Mouse (Mus musculus) cerebellum, adult 2 months (tissue): ENCODE data around the gene Slc30a5.

ENCODE experiments used
- CTCF ChIP-seq: fragments of 200-500 bp; IDR thresholded peaks from 2 replicates; pipeline ENCODE4 v1.5.1; 2011; ENCODE audit warnings: low read depth, mild to moderate bottlenecking, control low read depth, low read length, moderate library complexity, borderline replicate concordance; ENCODE audit not compliant: insufficient read depth
- POLR2A ChIP-seq: fragments of 200-500 bp; IDR thresholded peaks from 2 replicates; pipeline ENCODE4 v1.6.1; 2011; ENCODE audit warnings: low read length, control low read depth, borderline replicate concordance; ENCODE audit not compliant: insufficient read depth

- TF ChIP-seq POLR2A (no peak), CTCF (no peak)
Observed at GRCm38 (mm10) chr13:100789083-100789482, 44.1 kb downstream of the Slc30a5 start.
